Mouse (Mus musculus) stomach, postnatal 0 days (tissue): ENCODE measurements around the gene Mmp21. TPM values are rescaled to one million over a fixed set of nuclear protein-coding genes. Genes with fewer than 3 reads are reported as not detected.

Experiments
- ATAC-seq: fragments of 200-750 bp; cut with Nextera tagmentation; 2 replicates; pipeline ENCODE4 v1.8.0; 2017; ENCODE audit not compliant: low FRiP score, low TSS enrichment
- DNase-seq: peaks from one replicate; pipeline ENCODE4 v3.0.0-alpha.2; 2016; ENCODE audit warnings: low spot score
- H3K27ac ChIP-seq: fragments of 300-500 bp; sonication (generic); replicated peaks from 2 replicates; pipeline ENCODE4 v1.5.1; 2014; ENCODE audit warnings: mild to moderate bottlenecking, control low read depth
- H3K27me3 ChIP-seq: fragments of 300-500 bp; sonication (generic); 2 replicates; pipeline ENCODE4 v1.6.1; 2014; ENCODE audit warnings: low read length; ENCODE audit not compliant: control insufficient read depth, insufficient read depth
- H3K36me3 ChIP-seq: fragments of 300-500 bp; sonication (generic); 2 replicates; pipeline ENCODE4 v1.6.1; 2014; ENCODE audit warnings: low read length, mixed read lengths; ENCODE audit not compliant: control insufficient read depth, insufficient read depth
- H3K4me1 ChIP-seq: fragments of 300-500 bp; sonication (generic); replicated peaks from 2 replicates; pipeline ENCODE4 v1.6.1; 2014; ENCODE audit warnings: antibody characterized with exemption; ENCODE audit not compliant: control insufficient read depth, insufficient read depth
- H3K4me2 ChIP-seq: fragments of 300-500 bp; sonication (generic); replicated peaks from 2 replicates; pipeline ENCODE4 v1.6.1; 2014; ENCODE audit warnings: low read depth, mild to moderate bottlenecking, control low read depth, moderate library complexity
- H3K4me3 ChIP-seq: fragments of 300-500 bp; sonication (generic); 2 replicates; pipeline ENCODE4 v1.5.1; 2014; ENCODE audit warnings: low read depth, low read length, control low read depth
- H3K9ac ChIP-seq: fragments of 300-500 bp; sonication (generic); 2 replicates; pipeline ENCODE4 v1.6.1; 2014; ENCODE audit warnings: mild to moderate bottlenecking, low read length, control low read depth, mixed read lengths
- H3K9me3 ChIP-seq: fragments of 300-500 bp; sonication (generic); 2 replicates; pipeline ENCODE4 v1.6.1; 2016; ENCODE audit warnings: low read length; ENCODE audit not compliant: control insufficient read depth
- CTCF ChIP-seq: IDR thresholded peaks from 2 replicates; pipeline ENCODE4 v1.5.1; 2016; ENCODE audit warnings: antibody characterized with exemption, low read depth, mild to moderate bottlenecking, moderate library complexity
- EP300 ChIP-seq: optimal IDR thresholded peaks from 2 replicates; pipeline ENCODE3; 2016; ENCODE audit warnings: antibody characterized with exemption
- whole genome bisulfite sequencing: fragments of 180-500 bp; shearing (Covaris S2); extraction: QIAGEN DNeasy Blood & Tissue Kit; methylation state at CpG from one replicate; pipeline ENCODE4 v1.1.7; 2014; 5-methylcytosine and 5-hydroxymethylcytosine counted together
- polyA plus RNA-seq: library from polyadenylated mRNA; unstranded; fragments of >200 nt; fragmentation: Nextera tagmentation; extraction: Ambion mirVana; gene quantifications from 2 replicates; pipeline ENCODE4 v1.2.1, GENCODE M21; 2015

Mmp21 gene
- polyA plus RNA-seq, 1 experiment from 2014 or later, result 0.06 TPM

- H3K27me3 ChIP-seq, result no peaks in the 10 kb centered on the region
- peak; percentile 23 for ATAC-seq
- WGBS, result 3% methylated on average over 21 of the region's 21 CpGs
Observed at GRCm38 (mm10) chr7:133636738-133637352, 43.0 kb downstream of the Mmp21 start.

GRCm38 (mm10) chr7:133634932-133635650, 44.8 kb downstream of the Mmp21 start:
- ATAC-seq, result no peak
- H3K9ac ChIP-seq, result no peak overlapping the region
- H3K4me3 ChIP-seq, result no peak overlapping the region
- 0 out of 2 replicates have a peak, but pooled peaks cover 2% of the 10 kb centered on the region for H3K4me1 ChIP-seq
- no peaks in the 10 kb centered on the region for H3K9me3 ChIP-seq
- TF ChIP-seq EP300 (no peak), CTCF (no peak)
- no peak overlapping the region for H3K4me2 ChIP-seq
- no peak overlapping the region for H3K27ac ChIP-seq
- no peaks in the 10 kb centered on the region for H3K36me3 ChIP-seq
- DNase-seq, result no peak
- 52% methylated on average over 10 of the region's 12 CpGs for WGBS
- no peaks in the 10 kb centered on the region for H3K27me3 ChIP-seq

More at GRCm38 (mm10) chr7:133636738-133637352, 43.0 kb downstream of the Mmp21 start:
- DNase-seq, result peak; percentile 91
- Histone ChIP-seq H3K9ac (peak overlapping the region; percentile 79), H3K4me3 (peak overlapping the region; percentile 96), H3K4me1 (0 out of 2 replicates have a peak, but pooled peaks cover 2% of the 10 kb centered on the region), H3K27ac (peak overlapping the region; percentile 96), H3K36me3 (peaks cover 5% of the 10 kb centered on the region; the same call in 1 of the 2 replicates), H3K4me2 (peak overlapping the region; percentile 66), H3K9me3 (no peaks in the 10 kb centered on the region)
- TF ChIP-seq EP300 (no peak), CTCF (peak; percentile 83)

GRCm38 (mm10) chr7:133632476-133632875, 47.4 kb downstream of the Mmp21 start:
- Histone ChIP-seq H3K9ac (no peak overlapping the region), H3K27ac (no peak overlapping the region), H3K4me2 (no peak overlapping the region), H3K4me1 (no peaks in the 10 kb centered on the region), H3K4me3 (no peak overlapping the region), H3K27me3 (no peaks in the 10 kb centered on the region), H3K36me3 (no peaks in the 10 kb centered on the region), H3K9me3 (no peaks in the 10 kb centered on the region)
- no peak for ATAC-seq
- TF ChIP-seq CTCF (peak; percentile 71), EP300 (no peak)
- DNase-seq, result peak; percentile 66
- WGBS, result 17% methylated on average over 2 of the region's 2 CpGs

- Histone ChIP-seq H3K4me2 (no peak overlapping the region), H3K4me3 (no peak overlapping the region), H3K9me3 (no peaks in the 10 kb centered on the region), H3K9ac (no peak overlapping the region), H3K4me1 (no peaks in the 10 kb centered on the region), H3K27ac (no peak overlapping the region), H3K27me3 (no peaks in the 10 kb centered on the region), H3K36me3 (no peaks in the 10 kb centered on the region)
- 55% methylated on average over 5 of the region's 5 CpGs for WGBS
- ATAC-seq, result no peak
- no peak for DNase-seq
- TF ChIP-seq EP300 (no peak), CTCF (no peak)
Observed at GRCm38 (mm10) chr7:133630821-133631220, 49.0 kb downstream of the Mmp21 start.

- Histone ChIP-seq H3K27ac (no peak overlapping the region), H3K9me3 (no peaks in the 10 kb centered on the region), H3K4me3 (no peak overlapping the region), H3K9ac (no peak overlapping the region), H3K4me2 (no peak overlapping the region), H3K27me3 (no peaks in the 10 kb centered on the region), H3K36me3 (no peaks in the 10 kb centered on the region), H3K4me1 (no peaks in the 10 kb centered on the region)
- DNase-seq, result no peak
- TF ChIP-seq EP300 (no peak), CTCF (no peak)
- 48% methylated on average over 14 of the region's 14 CpGs for WGBS
- no peak for ATAC-seq
Observed at GRCm38 (mm10) chr7:133627184-133627936, 52.5 kb downstream of the Mmp21 start.

Other genes with a start within 250 kb of the Mmp21 start
- gene Tex36, start 77.9 kb downstream of the Mmp21 start, polyA plus RNA-seq, result not detected in 2 replicates
- gene Edrf1, start 42.5 kb downstream of the Mmp21 start, polyA plus RNA-seq, result 7.2 and 7.6 TPM in 2 replicates
- 100 and 105 TPM in 2 replicates for gene Bccip, start 29.3 kb upstream of the Mmp21 start, polyA plus RNA-seq
- 13.3 and 13.9 TPM in 2 replicates for gene Uros, start 30.0 kb upstream of the Mmp21 start, polyA plus RNA-seq
- 0.34 and 0.50 TPM in 2 replicates for gene Fank1, start 96.8 kb upstream of the Mmp21 start, polyA plus RNA-seq
- 57.6 and 59.8 TPM in 2 replicates for gene Dhx32, start 102.7 kb upstream of the Mmp21 start, polyA plus RNA-seq